Mouse (Mus musculus) urinary bladder, adult 2 months (tissue): ENCODE data around the gene Mstn. TPM values are rescaled to one million over a fixed set of nuclear protein-coding genes. Genes with fewer than 3 reads are reported as not detected.

ENCODE experiments used
- DNase-seq: peaks from one replicate; pipeline ENCODE4 v3.0.0; 2022; ENCODE audit warnings: low spot score
- polyA plus RNA-seq: library from polyadenylated mRNA; depleted of rRNA; stranded (reverse); fragments of >200 nt; gene quantifications from 2 replicates; pipeline ENCODE4 v1.2.3, GENCODE M21; 2012; rRNA removed

Gene Mstn
- 0.21 and 0.27 TPM in 2 replicates for polyA plus RNA-seq

DNA sequence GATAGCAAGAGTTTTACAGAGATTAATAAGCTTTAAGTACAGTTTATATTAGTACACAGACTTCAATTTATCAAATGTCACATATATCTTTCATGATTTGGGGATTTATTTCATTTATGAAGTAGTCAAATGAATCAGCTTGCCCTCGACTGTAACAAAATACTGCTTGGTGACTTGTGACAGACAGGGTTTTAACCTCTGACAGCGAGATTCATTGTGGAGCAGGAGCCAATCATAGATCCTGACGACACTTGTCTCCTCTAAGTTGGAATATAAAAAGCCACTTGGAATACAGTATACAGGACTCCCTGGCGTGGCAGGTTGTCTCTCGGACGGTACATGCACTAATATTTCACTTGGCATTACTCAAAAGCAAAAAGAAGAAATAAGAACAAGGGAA is at the start of gene Mstn:
TSS of gene Mstn (plus strand) at position 301 of the 400 bp plus-strand sequence.
- no peak for DNase-seq

DNA sequence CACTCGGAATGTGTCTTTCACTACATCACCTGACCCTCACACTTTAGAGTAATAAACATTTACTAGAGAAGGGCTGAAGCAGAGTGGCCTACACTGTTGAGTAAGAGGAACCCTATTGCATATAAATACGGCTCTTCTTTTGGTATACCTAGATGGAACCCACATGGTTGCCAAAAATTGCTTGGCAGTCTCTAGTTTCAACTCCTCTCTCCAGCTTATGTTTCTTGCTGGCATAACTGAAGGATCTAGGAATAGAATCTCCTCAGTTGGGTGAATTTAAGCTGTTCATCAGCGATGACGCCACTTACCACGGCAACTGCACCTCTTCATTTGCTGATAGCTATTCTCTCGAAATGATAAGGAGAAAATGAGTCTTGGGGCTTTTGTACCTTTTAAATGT is 46.7 kb upstream of the Mstn start:
- no peak for DNase-seq

DNA sequence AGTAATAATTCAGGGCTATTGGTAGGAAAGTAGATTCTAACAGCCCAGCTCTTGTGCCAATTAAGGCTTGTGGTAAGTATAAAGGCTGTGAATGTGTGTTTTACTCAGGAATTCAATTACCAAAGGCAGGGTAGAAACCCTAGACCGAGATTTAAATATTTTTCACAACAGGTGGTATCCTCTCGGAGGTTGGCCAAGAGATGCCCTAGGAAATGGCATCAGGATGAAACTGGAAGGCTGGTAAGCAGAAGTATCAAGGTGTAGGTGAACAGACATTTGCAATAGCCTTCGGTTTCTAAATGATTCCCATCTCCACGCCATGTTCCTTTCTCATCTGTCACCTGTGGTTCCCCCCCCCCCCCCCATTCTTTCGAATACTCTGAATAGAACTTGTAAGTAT is 45.8 kb upstream of the Mstn start:
- no peak for DNase-seq

DNA sequence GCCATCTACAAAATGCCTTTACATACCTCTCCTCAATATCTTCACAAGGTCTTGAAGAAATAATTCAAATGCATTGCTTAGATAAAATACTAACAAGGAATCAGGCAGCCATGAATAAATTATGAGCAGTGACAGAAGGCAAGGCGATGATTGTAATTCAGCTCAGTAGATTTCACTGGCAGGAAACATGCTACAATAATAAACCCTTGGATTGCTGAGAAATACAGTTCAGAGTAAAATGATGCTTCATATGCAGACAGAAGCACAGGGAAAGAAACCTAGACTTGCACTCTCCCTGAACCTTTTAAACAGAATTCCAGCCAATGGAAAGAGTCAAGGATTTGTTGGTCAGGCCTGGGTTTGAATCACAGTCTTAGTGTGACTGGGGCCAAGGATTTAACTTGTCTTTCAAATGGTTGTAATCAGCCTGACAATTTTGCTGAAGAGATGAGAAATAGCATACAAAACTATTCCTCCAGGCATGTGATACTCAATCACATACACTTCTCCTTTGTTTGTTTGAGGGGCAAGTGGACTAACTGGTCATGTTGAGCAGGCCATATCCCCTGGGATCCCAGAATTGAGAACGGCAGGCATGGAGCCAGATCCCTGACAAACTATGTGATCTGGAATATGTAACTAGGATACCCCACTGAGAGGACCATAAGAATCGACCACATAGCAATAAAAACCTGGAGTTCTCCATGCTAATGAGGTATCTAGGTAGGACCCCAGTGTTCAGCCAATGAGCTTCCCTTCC is 42.5 kb upstream of the Mstn start:
- no peak for DNase-seq

DNA sequence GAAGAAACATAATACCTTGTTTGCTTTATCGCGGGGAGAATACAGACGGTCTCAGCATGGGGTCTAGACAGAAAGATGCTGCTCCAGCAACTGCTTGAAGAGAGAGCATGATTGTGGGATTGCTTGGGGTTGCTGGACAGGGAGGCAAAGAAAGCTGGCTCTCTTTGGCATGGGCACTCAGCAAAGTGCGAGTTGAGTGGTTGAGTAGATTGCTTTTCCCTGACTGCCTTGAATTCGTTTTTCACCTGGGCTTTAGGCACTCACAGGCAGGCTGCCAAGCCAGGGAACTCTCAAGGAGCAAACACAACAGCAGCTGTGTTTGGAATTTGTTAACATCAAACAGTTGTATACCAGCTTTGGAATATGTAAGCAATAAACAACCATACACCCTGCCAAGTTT is 41.4 kb upstream of the Mstn start, which contains the start of gene 1700019D03Rik:
TSS of gene 1700019D03Rik (minus strand) at position 101 of the 400 bp plus-strand sequence.
- DNase-seq, result no peak

DNA sequence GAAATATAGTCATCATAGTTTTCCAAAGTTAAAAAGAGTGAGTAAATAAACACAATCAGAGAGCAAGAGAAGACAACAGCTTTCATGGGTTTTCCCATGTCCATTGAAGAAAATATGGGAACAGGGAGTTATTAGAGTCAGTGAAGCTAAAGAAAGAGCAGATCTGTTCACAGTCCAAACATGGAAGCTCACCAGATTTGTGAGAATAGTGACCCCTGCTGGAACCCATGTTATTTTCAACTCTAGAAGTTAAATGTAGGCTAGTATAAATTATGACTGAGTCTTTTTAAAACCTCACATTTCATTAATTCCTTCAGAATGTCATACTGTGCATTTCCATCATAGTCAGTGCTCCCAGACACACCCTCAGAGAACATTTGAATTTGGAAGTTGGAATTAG is 28.9 kb upstream of the Mstn start:
- no peak for DNase-seq

DNA sequence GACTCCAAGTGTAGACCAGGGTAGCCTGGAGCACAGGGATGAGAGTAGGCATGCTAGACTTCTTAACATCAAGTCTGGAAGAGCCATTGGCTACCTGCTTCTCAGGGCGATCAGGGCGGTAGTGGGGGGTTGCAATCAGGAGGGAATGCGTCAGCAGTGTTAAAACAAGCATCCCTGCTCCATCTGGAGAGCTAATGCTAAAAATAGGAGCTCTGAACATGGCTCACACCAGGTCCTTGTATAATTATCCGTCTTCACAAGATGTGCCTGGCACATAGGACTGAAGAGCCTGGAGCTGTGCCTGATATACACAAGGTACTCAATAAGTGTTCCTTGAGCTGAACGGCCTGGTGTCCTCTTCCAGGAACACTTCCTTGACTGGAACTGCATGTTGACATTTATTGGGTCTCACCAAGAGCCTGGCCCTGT is 24.0 kb upstream of the Mstn start:
- DNase-seq, result no peak

DNA sequence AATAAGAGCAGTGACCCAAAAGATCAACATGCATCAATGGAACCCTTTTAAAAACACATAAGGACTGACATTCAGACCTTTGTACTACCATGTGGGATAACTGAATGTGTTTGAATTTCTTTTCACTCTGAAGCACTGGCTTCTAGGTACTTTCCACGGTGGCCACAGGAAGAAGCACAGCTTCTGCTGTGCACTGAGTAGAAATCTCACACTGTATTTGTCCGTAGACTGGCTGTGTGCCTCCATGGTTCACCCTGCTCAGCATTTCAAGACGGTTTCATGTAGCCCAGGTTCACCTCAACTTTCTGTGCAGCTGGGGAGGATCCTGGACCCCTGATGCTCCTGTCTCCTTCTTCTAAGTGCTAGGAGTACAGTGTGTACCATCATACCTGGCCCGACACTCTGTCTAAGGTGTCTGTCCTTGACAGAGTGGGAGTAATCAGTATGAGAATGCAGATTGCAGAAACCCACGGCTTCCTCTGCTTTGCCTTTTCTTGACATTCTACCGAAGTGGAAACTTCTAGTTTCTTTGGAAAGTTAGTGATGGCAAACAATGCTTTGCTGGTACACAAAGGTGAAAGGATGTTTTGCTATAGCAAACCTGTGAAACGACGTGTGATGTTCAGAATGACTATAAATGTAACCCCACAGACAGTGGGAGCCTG is 11.5 kb upstream of the Mstn start:
- no peak for DNase-seq

DNA sequence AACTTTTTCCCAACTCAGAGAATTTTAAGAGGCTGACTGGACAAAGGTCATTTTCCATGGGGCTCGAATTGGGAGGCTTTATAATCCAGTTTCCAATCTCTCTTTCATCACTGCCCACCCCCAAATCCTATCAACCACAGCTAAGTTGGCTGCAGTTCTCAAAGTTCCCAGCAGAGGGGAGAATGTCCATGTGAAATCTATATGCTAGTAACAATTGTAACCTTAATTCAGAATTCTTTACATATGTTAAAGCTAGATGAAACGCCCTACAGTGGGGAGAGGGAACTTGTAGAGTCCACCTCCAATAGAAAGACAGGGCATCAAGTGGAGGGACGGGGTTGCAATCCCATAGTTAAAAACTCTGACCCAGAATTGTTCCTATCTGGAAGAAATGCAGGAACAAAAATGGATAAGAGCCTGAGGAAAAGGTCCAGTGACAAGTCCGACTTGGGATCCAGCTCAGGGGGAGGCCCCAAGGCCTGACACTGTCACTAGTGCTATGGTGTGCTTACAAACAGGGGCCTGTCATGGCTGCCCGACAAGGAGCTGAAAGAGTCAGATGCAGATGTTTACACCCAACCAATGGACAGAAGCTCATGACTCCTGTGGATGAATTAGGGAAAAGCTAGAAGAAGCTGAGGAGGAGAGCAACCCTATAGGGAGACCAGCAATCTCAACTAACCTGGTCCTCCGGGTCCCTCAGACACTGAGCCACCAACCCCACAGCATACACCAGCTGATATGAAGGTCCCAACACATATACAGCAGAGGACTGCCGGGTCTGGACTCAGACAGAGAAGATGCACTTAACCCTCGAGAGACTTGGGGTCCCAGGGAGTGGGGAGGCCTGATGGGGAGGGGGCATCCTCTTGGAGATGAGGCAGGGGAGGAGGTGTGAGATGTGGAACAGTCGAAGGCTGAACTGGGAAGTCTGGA is 8.1 kb upstream of the Mstn start:
- DNase-seq, result no peak

DNA sequence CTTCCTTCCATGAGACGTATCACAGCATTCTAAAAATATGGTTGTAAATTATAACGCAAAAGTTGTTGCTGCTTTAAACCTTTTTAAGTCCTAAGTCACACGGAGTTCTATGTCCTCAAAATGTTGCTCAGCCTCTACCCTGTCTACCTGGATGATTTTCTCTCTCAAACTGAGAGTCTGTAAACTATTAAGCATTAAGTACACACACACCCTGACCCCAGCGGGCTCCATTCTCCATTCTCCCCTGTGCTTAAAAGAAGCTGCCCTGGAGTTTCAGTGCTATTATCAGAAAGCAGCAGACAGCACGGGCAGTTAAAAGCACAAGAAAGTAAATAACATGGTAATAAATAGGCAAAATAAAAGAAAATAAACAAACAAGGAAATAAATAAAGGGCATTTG is 2.3 kb upstream of the Mstn start:
- DNase-seq, result no peak

DNA sequence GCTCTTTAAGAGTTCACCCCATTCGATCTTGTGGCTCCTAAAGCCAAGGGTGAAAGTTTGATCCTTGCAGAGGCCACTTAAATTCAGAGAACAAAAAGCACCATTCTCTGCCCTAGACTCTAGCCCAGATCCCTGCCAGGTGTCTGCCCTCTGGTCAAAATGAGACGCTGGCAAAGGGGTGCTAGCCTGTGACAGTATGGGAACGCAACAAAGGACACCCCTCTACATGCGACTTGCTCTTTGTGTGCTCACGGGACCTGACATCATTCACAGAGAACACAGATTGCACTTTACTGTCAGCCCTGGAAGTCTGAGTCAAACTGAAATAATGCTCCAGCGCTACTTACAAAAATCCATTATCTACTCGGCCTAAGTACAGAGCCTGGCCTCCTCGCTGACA is 941 bp upstream of the Mstn start:
- DNase-seq, result no peak

DNA sequence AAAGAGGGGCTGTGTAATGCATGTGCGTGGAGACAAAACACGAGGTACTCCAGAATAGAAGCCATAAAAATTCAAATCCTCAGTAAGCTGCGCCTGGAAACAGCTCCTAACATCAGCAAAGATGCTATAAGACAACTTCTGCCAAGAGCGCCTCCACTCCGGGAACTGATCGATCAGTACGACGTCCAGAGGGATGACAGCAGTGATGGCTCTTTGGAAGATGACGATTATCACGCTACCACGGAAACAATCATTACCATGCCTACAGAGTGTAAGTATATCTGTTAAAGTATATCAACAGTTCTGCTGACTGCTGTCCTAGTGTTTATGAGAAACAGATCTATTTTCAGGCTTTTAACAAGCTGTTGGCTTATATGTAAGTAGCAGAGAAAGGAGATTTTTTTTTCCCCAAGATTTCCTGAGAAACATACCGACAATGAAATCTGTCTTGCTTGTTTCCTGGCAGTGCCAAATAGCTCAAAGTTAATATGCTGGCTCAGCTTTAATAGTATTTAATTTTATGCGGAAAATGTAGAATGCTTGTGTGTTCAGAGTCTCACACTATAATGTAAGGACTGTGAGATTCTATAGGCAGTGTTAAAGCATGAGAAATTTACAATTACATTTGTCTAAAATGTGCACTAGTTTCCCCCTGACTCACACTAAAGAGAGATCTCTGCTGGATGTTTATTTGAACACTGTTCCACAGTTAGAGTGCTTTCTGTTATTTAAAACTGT is 600 bp downstream of the Mstn start:
- DNase-seq, result no peak

DNA sequence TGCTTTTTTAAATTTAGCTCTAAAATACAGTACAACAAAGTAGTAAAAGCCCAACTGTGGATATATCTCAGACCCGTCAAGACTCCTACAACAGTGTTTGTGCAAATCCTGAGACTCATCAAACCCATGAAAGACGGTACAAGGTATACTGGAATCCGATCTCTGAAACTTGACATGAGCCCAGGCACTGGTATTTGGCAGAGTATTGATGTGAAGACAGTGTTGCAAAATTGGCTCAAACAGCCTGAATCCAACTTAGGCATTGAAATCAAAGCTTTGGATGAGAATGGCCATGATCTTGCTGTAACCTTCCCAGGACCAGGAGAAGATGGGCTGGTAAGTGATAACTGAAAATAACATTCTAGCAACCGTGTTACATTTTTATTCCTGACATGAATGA is 2.5 kb downstream of the Mstn start:
- DNase-seq, result no peak

DNA sequence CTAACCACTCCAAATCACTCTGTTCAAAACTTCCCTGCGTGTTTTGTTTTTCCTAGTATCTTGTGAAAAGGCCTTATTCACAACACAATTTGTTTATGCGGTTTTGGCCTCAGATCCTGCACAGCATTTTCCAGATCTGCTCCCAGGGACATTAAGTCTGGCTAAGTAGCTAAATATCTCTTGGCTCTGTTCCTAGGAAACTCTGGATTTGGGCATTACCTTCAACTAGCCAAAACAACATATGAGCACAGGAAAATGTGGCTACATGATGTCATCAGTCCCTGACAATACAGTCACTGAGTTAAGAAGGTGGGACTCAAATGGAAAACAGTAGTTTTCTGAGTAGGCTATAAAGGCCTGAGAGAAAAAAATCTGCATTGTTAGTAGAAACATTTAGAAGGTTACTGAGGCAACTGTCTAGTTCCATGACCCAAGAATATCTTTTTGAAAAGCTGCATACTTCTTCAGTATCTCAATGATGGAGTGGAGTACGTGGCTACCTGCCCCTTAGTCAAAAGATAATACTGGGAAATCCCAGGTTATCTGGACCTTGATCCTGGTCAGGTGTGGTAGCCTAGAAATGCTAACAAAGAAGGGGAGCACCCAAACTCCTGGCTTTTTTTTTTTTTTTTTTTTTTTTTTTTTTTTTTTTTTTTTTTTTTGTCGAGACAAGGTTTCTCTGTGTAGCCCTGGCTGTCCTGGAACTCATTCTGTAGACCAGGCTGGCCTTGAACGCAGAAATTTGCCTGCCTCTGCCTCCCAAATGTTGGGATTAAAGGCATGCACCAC is 8.5 kb downstream of the Mstn start:
- no peak for DNase-seq

DNA sequence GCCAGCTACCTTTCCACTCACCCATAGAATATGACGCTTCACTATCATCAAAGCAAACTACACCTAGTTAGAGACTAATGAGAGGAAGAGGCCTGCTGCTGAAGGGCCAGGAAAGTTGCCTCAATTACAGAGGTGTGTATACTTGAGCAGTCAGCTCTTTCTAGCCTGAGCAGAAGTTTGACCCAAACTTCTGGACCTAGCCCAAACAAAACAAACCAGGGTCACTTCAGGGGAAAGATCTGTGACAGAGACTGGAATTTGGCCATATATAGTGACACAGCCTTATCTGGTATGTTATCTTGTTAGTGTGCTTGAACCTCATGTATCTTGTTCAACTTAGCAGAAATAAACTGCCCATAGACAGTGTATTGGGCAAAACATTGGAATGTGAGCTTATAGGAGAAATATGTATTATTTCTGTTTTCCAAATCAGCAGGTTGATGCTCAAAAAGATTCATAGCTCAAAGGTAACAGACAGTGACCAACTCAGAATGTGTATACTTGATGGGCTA is 9.3 kb downstream of the Mstn start:
- DNase-seq, result no peak

DNA sequence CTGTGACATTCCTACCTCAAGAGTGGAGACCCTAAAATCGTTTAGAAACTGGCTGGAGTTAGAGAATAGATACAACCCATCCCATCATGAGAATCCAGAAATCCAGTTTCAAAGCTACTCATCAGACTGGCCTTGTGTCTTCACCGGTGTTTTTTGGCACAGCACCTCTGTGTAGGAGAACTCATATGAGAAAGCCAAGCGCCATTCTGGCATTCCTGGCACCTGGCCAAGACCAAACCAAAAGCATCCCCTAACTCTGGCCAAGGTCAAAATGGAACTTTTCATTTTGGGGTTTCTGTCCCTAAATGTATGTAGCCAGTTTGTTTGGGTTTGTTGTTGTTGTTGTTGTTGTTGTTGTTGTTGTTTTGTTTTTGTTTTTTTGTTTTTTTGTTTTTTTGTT is 15.2 kb downstream of the Mstn start:
- no peak for DNase-seq

DNA sequence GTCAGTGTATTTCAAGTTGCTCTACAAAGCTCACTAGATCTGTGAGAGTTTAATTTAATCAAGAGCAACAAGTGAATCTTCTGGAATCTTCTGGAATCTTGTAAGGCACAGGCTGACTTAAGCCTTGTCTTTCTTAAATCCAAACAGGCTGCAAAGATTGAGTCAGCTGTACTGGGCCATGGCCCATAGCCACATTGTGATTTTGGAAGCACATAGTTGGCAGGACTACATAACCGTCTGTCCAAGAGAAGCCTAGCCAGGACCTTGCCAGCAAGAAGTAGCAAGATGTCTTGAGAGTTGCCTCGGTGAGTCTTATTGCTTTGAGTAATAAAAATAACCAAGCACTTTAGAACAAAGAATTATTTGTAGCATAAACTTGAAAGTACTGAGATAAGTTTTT is 18.4 kb downstream of the Mstn start:
- no peak for DNase-seq

DNA sequence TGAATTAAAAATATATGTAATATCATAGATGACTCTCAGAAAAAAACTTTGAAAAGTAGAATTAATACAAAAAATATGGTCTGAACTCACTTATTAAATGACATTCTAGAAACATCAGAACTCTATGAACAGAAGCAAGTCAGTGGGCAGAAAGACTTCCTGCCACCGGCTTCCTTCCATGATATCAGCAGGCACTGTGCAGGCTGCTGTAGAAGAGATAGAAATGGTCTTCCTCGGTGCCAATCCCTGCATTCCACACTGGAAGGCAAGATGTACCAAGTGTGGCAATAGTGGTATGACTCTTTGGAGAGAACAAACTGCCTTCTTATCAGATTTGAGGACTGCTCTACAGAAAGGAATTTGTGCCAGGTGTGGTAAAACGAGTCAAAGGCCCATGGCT is 19.2 kb downstream of the Mstn start:
- DNase-seq, result no peak

DNA sequence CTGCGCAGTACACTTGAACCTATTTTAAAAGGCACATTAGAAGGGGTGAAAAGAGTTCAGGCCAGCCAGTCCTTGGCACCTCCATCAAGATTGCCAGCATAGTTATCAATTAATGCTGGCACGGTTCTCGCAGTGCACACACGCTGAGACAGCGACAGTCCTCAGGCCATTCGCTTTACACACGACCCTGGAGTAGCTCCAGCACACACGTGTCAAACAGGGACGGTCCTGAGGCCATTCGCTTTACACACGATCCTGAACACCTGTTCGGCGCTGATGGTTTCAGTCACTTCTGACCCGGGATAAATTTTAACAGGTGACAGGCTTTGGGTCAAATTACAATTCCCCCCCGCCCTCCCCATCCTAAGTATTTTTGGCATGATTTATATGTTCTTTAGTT is 23.8 kb downstream of the Mstn start:
- DNase-seq, result no peak

DNA sequence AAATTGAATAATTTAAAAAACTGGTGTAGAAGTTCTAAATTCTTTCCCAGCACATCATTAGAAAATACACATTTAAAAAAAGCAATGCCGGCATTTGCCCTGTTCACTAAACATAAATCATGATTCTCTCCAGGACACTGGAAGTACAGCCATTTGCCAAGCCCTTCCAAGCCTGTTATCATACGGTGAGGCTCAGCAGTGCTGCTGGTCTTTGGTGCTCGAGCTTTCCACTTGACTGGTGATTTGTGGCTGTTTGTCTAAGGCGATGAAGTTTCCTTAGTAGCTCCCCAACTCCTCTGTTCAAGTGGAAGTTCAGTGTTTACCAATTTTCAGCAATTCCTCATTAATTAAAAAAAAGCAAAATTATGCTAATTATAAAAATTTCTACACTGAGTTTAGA is 24.6 kb downstream of the Mstn start:
- DNase-seq, result no peak

DNA sequence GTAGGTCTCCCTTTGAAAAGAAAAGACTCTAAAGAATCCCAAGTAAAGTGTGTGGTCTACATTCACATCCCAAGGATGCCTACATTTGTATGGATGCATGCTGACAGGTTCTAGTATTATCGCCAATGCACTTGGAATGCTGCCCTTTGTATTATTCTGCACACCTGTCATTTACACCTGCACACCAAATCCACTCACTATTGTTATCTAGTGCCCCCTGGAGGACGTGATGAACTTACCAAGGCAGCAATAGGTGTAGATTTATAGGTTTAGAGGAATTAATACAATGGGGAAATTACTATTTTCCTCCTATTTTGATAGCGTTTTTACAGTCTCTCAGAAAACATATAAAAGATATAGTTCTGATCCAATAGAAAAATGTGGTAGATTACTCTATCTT is 31.7 kb downstream of the Mstn start:
- DNase-seq, result no peak
